Mouse (Mus musculus) kidney, adult 2 months (tissue): Measurements from ENCODE around the gene Hivep2.

ENCODE experiments used
- CTCF ChIP-seq: fragments of 200-500 bp; conservative IDR thresholded peaks from 2 replicates; pipeline ENCODE4 v1.5.1; 2011; ENCODE audit warnings: low read depth, mild to moderate bottlenecking, control low read depth, low read length, moderate library complexity, mixed read lengths; ENCODE audit not compliant: insufficient read depth, insufficient read length
- POLR2A ChIP-seq: fragments of 200-500 bp; IDR thresholded peaks from one replicate; pipeline ENCODE4 v1.6.1; 2011; ENCODE audit warnings: low read depth, low read length, control low read depth

- TF ChIP-seq POLR2A (no peak), CTCF (no peak)
Measured at GRCm38 (mm10) chr10:14132061-14132460, 166.2 kb downstream of the Hivep2 start.
